Mouse (Mus musculus) liver, embryonic 15.5 days (tissue): ENCODE results near the gene Eapp. TPM values are rescaled to one million over a fixed set of nuclear protein-coding genes. Genes with fewer than 3 reads are reported as not detected.
A peak's percentile ranks its signal among the peaks of the same experiment; 100 is the strongest.
"Not testable (repeated sequence)": the region's sequence is repeated elsewhere in the genome, so short reads cannot be mapped to it uniquely, and the experiment has no call there.

Source experiments
- ATAC-seq: fragments of 200-750 bp; cut with Nextera tagmentation; 2 replicates; pipeline ENCODE4 v1.8.0; 2017; ENCODE audit warnings: moderate number of reproducible peaks, mild to moderate bottlenecking, moderate library complexity; ENCODE audit not compliant: insufficient read depth
- H3K27ac ChIP-seq: fragments of 300-500 bp; sonication (generic); replicated peaks from 2 replicates; pipeline ENCODE4 v1.5.1; 2015; ENCODE audit warnings: mild to moderate bottlenecking, inconsistent platforms
- H3K27me3 ChIP-seq: fragments of 300-500 bp; sonication (generic); 2 replicates; pipeline ENCODE4 v1.6.1; 2015; ENCODE audit warnings: mild to moderate bottlenecking, inconsistent platforms
- H3K36me3 ChIP-seq: fragments of 300-500 bp; sonication (generic); replicated peaks from 2 replicates; pipeline ENCODE4 v1.6.1; 2015; ENCODE audit warnings: moderate library complexity, mild to moderate bottlenecking, inconsistent platforms
- H3K4me1 ChIP-seq: fragments of 300-500 bp; sonication (generic); replicated peaks from 2 replicates; pipeline ENCODE4 v1.6.1; 2015; ENCODE audit warnings: inconsistent platforms
- H3K4me2 ChIP-seq: fragments of 300-500 bp; sonication (generic); 2 replicates; pipeline ENCODE4 v1.6.1; 2015; ENCODE audit warnings: moderate library complexity, mild to moderate bottlenecking, inconsistent platforms
- H3K4me3 ChIP-seq: fragments of 300-500 bp; sonication (generic); replicated peaks from 2 replicates; pipeline ENCODE4 v1.5.1; 2015; ENCODE audit warnings: mild to moderate bottlenecking, inconsistent platforms
- H3K9ac ChIP-seq: fragments of 300-500 bp; sonication (generic); 2 replicates; pipeline ENCODE4 v1.6.1; 2015; ENCODE audit warnings: moderate library complexity, mild to moderate bottlenecking, inconsistent platforms
- H3K9me3 ChIP-seq: fragments of 300-500 bp; sonication (generic); replicated peaks from 2 replicates; pipeline ENCODE4 v1.6.1; 2016; ENCODE audit warnings: inconsistent platforms
- WGBS: fragments of 180-500 bp; shearing (Covaris S2); methylation state at CpG from one replicate; pipeline ENCODE4 v1.1.7; 2015; ENCODE audit warnings: mixed read lengths; ENCODE audit not compliant: insufficient replicate concordance; 5-methylcytosine and 5-hydroxymethylcytosine counted together
- polyA plus RNA-seq: library from polyadenylated mRNA; unstranded; fragments of >200 nt; fragmentation: Nextera tagmentation; extraction: Ambion mirVana; gene quantifications from 2 replicates; pipeline ENCODE4 v1.2.1, GENCODE M21; 2015

The Eapp gene
- polyA plus RNA-seq, 1 experiment from 2014 or later: 36.2 TPM

- peak overlapping the region; percentile 37; the same call in 1 of the 2 replicates for H3K4me2 ChIP-seq
- H3K27ac ChIP-seq, H3K36me3 ChIP-seq, H3K4me3 ChIP-seq, H3K4me1 ChIP-seq, H3K9ac ChIP-seq, H3K27me3 ChIP-seq, H3K9me3 ChIP-seq: not testable (repeated sequence)
- WGBS: 2% methylated on average over 11 of the region's 44 CpGs
- peak; percentile 5; the same call in 1 of the 2 replicates for ATAC-seq
These were observed 14.2 kb upstream of the Eapp start for GRCm38 (mm10) chr12:54709691-54710493.

GRCm38 (mm10) chr12:54699394-54699793 lies 3.7 kb upstream of the Eapp start:
- Histone ChIP-seq H3K9me3 (no peaks in the 10 kb centered on the region), H3K4me2 (no peak overlapping the region), H3K27me3 (peaks cover 6% of the 10 kb centered on the region; the same call in 1 of the 2 replicates), H3K4me3 (no peak overlapping the region), H3K36me3 (no peaks in the 10 kb centered on the region), H3K27ac (no peak overlapping the region), H3K9ac (no peak overlapping the region), H3K4me1 (peaks cover 35% of the 10 kb centered on the region)
- WGBS: 30% methylated on average over 7 of the region's 7 CpGs
- ATAC-seq: no peak

- no peak for ATAC-seq
- whole genome bisulfite sequencing: 43% methylated on average over 6 of the region's 6 CpGs
- Histone ChIP-seq H3K4me3 (no peak overlapping the region), H3K9me3 (no peaks in the 10 kb centered on the region), H3K4me2 (0 out of 2 replicates have a peak overlapping the region, but pooled peaks have one; percentile 10), H3K4me1 (peaks cover 48% of the 10 kb centered on the region), H3K27me3 (peaks cover 4% of the 10 kb centered on the region; the same call in 1 of the 2 replicates), H3K27ac (peak overlapping the region; percentile 75), H3K9ac (0 out of 2 replicates have a peak overlapping the region, but pooled peaks have one; percentile 0), H3K36me3 (0 out of 2 replicates have a peak, but pooled peaks cover under 1% of the 10 kb centered on the region)
These were observed 2.1 kb upstream of the Eapp start for GRCm38 (mm10) chr12:54697791-54698250.

- Histone ChIP-seq H3K27ac (peak overlapping the region; percentile 75), H3K4me2 (0 out of 2 replicates have a peak overlapping the region, but pooled peaks have one; percentile 10), H3K27me3 (no peaks in the 10 kb centered on the region), H3K36me3 (peaks cover 7% of the 10 kb centered on the region), H3K9me3 (no peaks in the 10 kb centered on the region), H3K4me3 (no peak overlapping the region), H3K4me1 (peaks cover 50% of the 10 kb centered on the region), H3K9ac (0 out of 2 replicates have a peak overlapping the region, but pooled peaks have one; percentile 0)
- WGBS: 7% methylated on average over 7 of the region's 7 CpGs
- ATAC-seq: peak; percentile 58
These were observed 1.4 kb upstream of the Eapp start for GRCm38 (mm10) chr12:54697003-54697597.

GRCm38 (mm10) chr12:54696242-54697002 lies 725 bp upstream of the Eapp start:
- Histone ChIP-seq H3K27me3 (no peaks in the 10 kb centered on the region), H3K36me3 (peaks cover 14% of the 10 kb centered on the region), H3K9ac (peak overlapping the region; percentile 85), H3K4me2 (peak overlapping the region; percentile 84), H3K27ac (peak overlapping the region; percentile 97), H3K4me1 (peaks cover 50% of the 10 kb centered on the region), H3K4me3 (peak overlapping the region; percentile 74), H3K9me3 (no peaks in the 10 kb centered on the region)
- ATAC-seq: peak; percentile 71
- under 1% methylated on average over 32 of the region's 32 CpGs for WGBS

DNA sequence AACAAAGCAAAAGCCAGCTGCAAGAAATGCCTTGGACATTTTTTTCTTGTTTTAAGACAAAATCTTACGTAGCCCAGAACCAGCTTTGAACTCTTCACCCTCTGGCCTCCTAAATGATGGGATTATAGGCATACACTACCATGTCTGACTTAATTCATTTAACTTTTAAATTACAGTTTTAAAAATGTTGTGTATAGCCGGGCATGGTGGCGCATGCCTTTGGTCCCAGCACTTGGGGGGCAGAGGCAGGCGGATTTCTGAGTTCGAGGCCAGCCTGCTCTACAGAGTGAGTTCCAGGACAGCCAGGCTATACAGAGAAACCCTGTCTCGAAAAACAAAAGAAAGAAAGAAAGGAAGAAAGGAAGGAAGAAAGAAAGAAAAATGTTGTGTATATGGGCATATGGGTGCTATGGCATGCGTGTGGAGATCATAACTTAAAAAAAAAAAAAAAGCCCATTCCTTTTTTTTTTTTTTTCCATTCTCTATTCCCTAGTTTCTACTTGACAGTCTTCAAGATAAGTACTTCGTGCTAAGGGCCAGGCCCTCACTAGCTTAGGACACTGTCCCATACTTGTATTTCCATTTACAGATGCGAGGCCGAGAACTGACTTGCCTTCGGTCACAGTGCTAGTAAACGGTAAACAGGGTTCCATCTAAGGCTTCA lies 718 bp downstream of the Eapp start:
- Histone ChIP-seq H3K4me3 (peak overlapping the region; percentile 74), H3K9ac (peak overlapping the region; percentile 85), H3K4me1 (peaks cover 48% of the 10 kb centered on the region), H3K27ac (peak overlapping the region; percentile 97), H3K27me3 (no peaks in the 10 kb centered on the region), H3K9me3 (no peaks in the 10 kb centered on the region), H3K36me3 (peaks cover 27% of the 10 kb centered on the region), H3K4me2 (peak overlapping the region; percentile 84)
- no peak; the same call in 1 of the 2 replicates for ATAC-seq
- 32% methylated on average over 12 of the region's 12 CpGs for WGBS

GRCm38 (mm10) chr12:54689082-54689481 lies 6.6 kb downstream of the Eapp start:
- H3K4me3 ChIP-seq: no peak overlapping the region
- H3K4me2 ChIP-seq: no peak overlapping the region
- H3K27ac ChIP-seq: no peak overlapping the region
- no peak for ATAC-seq
- H3K27me3 ChIP-seq: no peaks in the 10 kb centered on the region
- peaks cover 12% of the 10 kb centered on the region for H3K4me1 ChIP-seq
- H3K9ac ChIP-seq: no peak overlapping the region
- WGBS: 87% methylated on average over 5 of the region's 5 CpGs
- H3K9me3 ChIP-seq: no peaks in the 10 kb centered on the region
- peaks cover 78% of the 10 kb centered on the region for H3K36me3 ChIP-seq

- Histone ChIP-seq H3K4me1 (no peaks in the 10 kb centered on the region), H3K36me3 (peaks cover 53% of the 10 kb centered on the region), H3K27me3 (no peaks in the 10 kb centered on the region), H3K9me3 (no peaks in the 10 kb centered on the region), H3K9ac (no peak overlapping the region), H3K4me2 (no peak overlapping the region), H3K4me3 (no peak overlapping the region), H3K27ac (no peak overlapping the region)
- 46% methylated on average over 1 of the region's 1 CpGs for WGBS
- ATAC-seq: no peak
These were observed 12.5 kb downstream of the Eapp start for GRCm38 (mm10) chr12:54683182-54683581.

DNA sequence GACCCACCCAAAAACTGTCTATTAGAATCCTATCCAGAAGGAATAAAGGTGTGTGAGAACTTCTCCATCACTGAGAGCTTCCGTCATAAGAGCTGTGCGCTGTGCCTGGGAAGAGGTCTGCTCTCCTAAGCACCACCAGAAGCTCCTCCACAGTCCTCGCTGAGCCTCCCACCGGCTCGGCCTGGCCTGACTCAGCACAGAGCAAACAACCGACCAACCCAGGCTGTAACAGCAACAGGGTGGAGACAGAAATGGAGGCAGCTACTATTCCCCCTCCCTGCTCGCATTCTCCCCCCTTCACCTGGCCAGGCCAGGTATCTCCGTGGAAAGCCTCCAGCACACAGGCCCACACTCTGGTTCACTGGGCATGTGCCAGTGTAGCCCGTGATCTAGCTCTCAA lies 19.0 kb downstream of the Eapp start:
- H3K4me1 ChIP-seq: no peaks in the 10 kb centered on the region
- ATAC-seq: no peak; the same call in 1 of the 2 replicates
- H3K27me3 ChIP-seq: no peaks in the 10 kb centered on the region
- no peak overlapping the region for H3K9ac ChIP-seq
- H3K4me3 ChIP-seq: no peak overlapping the region
- peaks cover 65% of the 10 kb centered on the region for H3K36me3 ChIP-seq
- H3K27ac ChIP-seq: no peak overlapping the region
- H3K9me3 ChIP-seq: no peaks in the 10 kb centered on the region
- 88% methylated on average over 9 of the region's 9 CpGs for WGBS
- no peak overlapping the region for H3K4me2 ChIP-seq

DNA sequence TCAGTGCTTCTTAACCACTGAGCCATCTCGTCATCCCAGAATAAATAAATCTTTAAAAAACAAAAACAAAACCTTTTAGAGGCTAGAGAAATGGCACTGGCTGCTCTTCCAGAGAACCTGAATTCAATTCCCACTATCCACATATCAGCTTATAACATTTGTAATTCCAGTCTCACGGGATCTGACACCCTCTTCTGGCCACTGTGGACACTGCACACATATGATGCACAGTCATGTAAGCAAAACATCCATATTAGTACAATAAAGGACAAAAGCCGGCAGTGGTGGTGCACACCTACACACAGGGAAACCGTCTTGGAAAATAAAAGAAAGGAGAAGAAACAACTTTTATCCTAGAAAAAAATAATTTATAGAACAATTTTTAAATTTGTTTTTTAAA lies 20.3 kb downstream of the Eapp start:
- Histone ChIP-seq H3K27ac (no peak overlapping the region), H3K4me2 (no peak overlapping the region), H3K9ac (no peak overlapping the region), H3K4me1 (no peaks in the 10 kb centered on the region), H3K36me3 (peaks cover 73% of the 10 kb centered on the region), H3K4me3 (no peak overlapping the region), H3K9me3 (no peaks in the 10 kb centered on the region), H3K27me3 (no peaks in the 10 kb centered on the region)
- 84% methylated on average over 4 of the region's 4 CpGs for WGBS
- no peak for ATAC-seq
